Mouse (Mus musculus) liver, adult 2 months (tissue): ENCODE results near the gene Rbms1. TPM values are rescaled to one million over a fixed set of nuclear protein-coding genes. Genes with fewer than 3 reads are reported as not detected.
A peak's percentile ranks its signal among the peaks of the same experiment; 100 is the strongest.

Experiments
- DNase-seq: peaks from one replicate; pipeline ENCODE4 v3.0.0-alpha.2; 2011; ENCODE audit warnings: low read depth, low spot score; ENCODE audit errors: extremely low read depth
- H3K27ac ChIP-seq: fragments of 200-500 bp; replicated peaks from 2 replicates; pipeline ENCODE4 v1.5.1; 2012; ENCODE audit warnings: low read depth, mild to moderate bottlenecking, control low read depth, inconsistent platforms, low read length; ENCODE audit not compliant: insufficient read depth
- H3K27me3 ChIP-seq: fragments of 200-500 bp; 2 replicates; pipeline ENCODE4 v1.6.1; 2012; ENCODE audit warnings: mild to moderate bottlenecking, moderate library complexity, low read length, inconsistent platforms; ENCODE audit not compliant: control insufficient read depth, insufficient read depth
- H3K36me3 ChIP-seq: fragments of 200-500 bp; 2 replicates; pipeline ENCODE4 v1.6.1; 2012; ENCODE audit warnings: low read length, inconsistent platforms; ENCODE audit not compliant: control insufficient read depth, insufficient read depth
- H3K4me1 ChIP-seq: fragments of 200-500 bp; 2 replicates; pipeline ENCODE4 v1.6.1; 2011; ENCODE audit warnings: low read length; ENCODE audit not compliant: control insufficient read depth, insufficient read depth
- H3K4me3 ChIP-seq: fragments of 200-500 bp; 2 replicates; pipeline ENCODE4 v1.5.1; 2011; ENCODE audit warnings: low read depth, mild to moderate bottlenecking, control low read depth, low read length, moderate library complexity; ENCODE audit not compliant: insufficient read depth
- H3K79me2 ChIP-seq: fragments of 200-500 bp; 2 replicates; pipeline ENCODE4 v1.6.1; 2012; ENCODE audit warnings: inconsistent platforms, mild to moderate bottlenecking, low read length, moderate library complexity; ENCODE audit not compliant: control insufficient read depth, insufficient read depth
- H3K9ac ChIP-seq: fragments of 200-500 bp; 2 replicates; pipeline ENCODE4 v1.6.1; 2012; ENCODE audit warnings: low read depth, mild to moderate bottlenecking, control low read depth, inconsistent platforms, low read length
- CTCF ChIP-seq: fragments of 200-500 bp; IDR thresholded peaks from 2 replicates; pipeline ENCODE4 v1.5.1; 2011; ENCODE audit warnings: low read depth, low read length, control low read depth
- POLR2A ChIP-seq: fragments of 200-500 bp; IDR thresholded peaks from 2 replicates; pipeline ENCODE4 v1.6.1; 2011; ENCODE audit warnings: low read length, control low read depth; ENCODE audit not compliant: insufficient read depth; ENCODE audit errors: extremely low read depth
- WGBS: fragments of 180-500 bp; shearing (Covaris S2); methylation state at CpG from one replicate; pipeline ENCODE4 v1.1.7; 2018; 5-methylcytosine and 5-hydroxymethylcytosine counted together
- polyA plus RNA-seq: library from polyadenylated mRNA; depleted of rRNA; stranded (reverse); fragments of >200 nt; gene quantifications from 2 replicates; pipeline ENCODE4 v1.2.3, GENCODE M21; 2012
- total RNA-seq: library from RNA; depleted of rRNA; stranded (reverse); fragments of >200 nt; gene quantifications from 2 replicates; pipeline ENCODE4 v1.2.3, GENCODE M21; 2014

Rbms1 gene
- total and polyA plus RNA-seq, 2 experiments = 25.8 to 54.6 TPM

DNA sequence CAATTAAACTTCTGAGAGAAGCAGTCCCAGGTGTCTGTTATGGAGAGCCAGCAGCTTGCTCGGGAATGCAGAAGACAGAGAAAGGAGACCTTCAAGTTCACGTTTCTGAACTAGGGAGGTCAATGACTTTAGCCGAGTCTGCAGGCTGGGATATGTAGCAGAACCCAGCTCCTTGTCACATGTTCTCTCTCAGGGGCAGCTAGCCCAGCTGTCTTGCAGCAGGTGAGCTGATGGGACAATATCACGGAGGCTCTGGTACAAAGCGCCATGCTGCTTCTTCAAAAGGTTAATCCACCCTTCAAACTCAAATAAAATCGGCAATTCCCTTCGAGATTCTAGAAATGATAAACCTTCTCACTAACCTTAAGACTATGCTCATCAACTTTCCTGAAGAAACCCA lies 158.2 kb downstream of the Rbms1 start:
- no peak overlapping the region for H3K4me3 ChIP-seq
- 74% methylated on average over 7 of the region's 7 CpGs for WGBS
- H3K36me3 ChIP-seq = no peaks in the 10 kb centered on the region
- no peak overlapping the region for H3K9ac ChIP-seq
- H3K27ac ChIP-seq = no peak overlapping the region
- H3K27me3 ChIP-seq = no peaks in the 10 kb centered on the region
- H3K79me2 ChIP-seq = peaks cover 3% of the 10 kb centered on the region; the same call in 1 of the 2 replicates
- peaks cover 43% of the 10 kb centered on the region for H3K4me1 ChIP-seq
- TF ChIP-seq POLR2A (no peak), CTCF (no peak)
- DNase-seq = no peak

DNA sequence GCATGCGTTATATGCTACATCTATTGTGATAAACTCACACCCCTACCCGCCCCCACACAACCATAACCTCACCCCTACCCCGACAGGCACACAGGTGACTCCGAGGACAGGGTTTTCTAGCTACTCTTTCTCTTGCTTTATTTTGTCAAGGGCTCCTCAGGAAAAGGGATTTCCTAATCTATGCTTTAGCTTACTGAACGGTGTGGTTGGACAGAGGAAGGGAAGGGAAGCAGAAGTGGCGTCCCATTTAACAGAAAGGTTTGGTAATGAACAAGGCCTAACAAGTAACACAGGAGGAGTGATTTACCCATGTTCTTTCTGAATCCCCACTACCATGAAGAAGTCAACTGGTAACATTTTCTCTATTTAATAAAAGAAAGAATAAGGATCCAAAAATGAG lies 159.6 kb downstream of the Rbms1 start:
- Histone ChIP-seq H3K4me1 (peaks cover 40% of the 10 kb centered on the region), H3K27ac (no peak overlapping the region), H3K9ac (no peak overlapping the region), H3K79me2 (peaks cover 3% of the 10 kb centered on the region; the same call in 1 of the 2 replicates), H3K36me3 (no peaks in the 10 kb centered on the region), H3K4me3 (no peak overlapping the region), H3K27me3 (no peaks in the 10 kb centered on the region)
- 59% methylated on average over 6 of the region's 6 CpGs for WGBS
- DNase-seq = no peak
- TF ChIP-seq CTCF = no peak
- no peak for TF ChIP-seq POLR2A

DNA sequence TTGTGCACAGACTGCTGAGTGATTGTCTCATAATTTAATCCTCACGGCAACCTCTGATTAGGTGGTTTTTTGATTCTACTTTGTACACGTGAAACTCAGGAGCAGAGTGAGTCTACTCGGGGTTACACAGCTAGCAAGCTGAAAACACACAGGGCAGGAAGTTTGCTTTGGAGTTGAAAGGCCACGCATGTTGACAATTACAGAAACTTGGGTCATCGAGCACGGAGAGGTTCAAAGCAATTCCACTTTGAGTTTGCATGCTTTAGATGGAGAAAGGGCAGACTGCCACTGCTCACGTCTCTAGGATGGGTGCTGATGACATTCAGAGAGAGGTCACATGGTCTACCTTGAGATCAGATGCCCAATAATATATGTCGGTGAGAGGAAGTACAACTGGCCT lies 160.2 kb downstream of the Rbms1 start:
- H3K27ac ChIP-seq = peak overlapping the region; percentile 61
- TF ChIP-seq CTCF = no peak
- TF ChIP-seq POLR2A = no peak
- H3K27me3 ChIP-seq = no peaks in the 10 kb centered on the region
- H3K36me3 ChIP-seq = no peaks in the 10 kb centered on the region
- peaks cover 37% of the 10 kb centered on the region for H3K4me1 ChIP-seq
- H3K9ac ChIP-seq = no peak overlapping the region
- 6% methylated on average over 8 of the region's 8 CpGs for WGBS
- no peak overlapping the region for H3K4me3 ChIP-seq
- peaks cover 3% of the 10 kb centered on the region; the same call in 1 of the 2 replicates for H3K79me2 ChIP-seq
- peak; percentile 99 for DNase-seq

DNA sequence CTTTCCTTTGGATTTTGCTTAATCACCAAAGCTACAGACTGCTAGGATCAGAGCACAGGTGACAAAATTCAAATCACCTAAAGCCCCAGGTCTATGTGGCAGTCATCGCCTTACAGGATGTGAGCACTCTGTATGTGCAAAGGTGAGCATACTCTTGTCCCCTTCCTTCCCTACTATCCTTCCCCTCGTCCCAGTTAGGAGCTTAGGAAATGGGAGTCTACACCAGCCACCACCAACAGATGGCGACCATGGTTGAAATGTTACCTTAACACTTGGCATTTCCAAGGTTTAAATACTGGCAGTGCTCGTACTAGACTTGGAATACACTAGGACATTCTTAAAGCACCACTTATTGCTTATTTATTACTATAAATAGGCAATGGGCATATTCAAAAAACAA lies 160.8 kb downstream of the Rbms1 start:
- peaks cover 3% of the 10 kb centered on the region; the same call in 1 of the 2 replicates for H3K79me2 ChIP-seq
- peak overlapping the region; percentile 37; the same call in 1 of the 2 replicates for H3K9ac ChIP-seq
- no peak overlapping the region for H3K4me3 ChIP-seq
- 12% methylated on average over 4 of the region's 4 CpGs for WGBS
- H3K36me3 ChIP-seq = no peaks in the 10 kb centered on the region
- peaks cover 32% of the 10 kb centered on the region for H3K4me1 ChIP-seq
- TF ChIP-seq CTCF = peak; percentile 40; the same call in 1 of the 2 replicates
- TF ChIP-seq POLR2A = no peak
- peak; percentile 75 for DNase-seq
- H3K27me3 ChIP-seq = no peaks in the 10 kb centered on the region
- H3K27ac ChIP-seq = peak overlapping the region; percentile 61

DNA sequence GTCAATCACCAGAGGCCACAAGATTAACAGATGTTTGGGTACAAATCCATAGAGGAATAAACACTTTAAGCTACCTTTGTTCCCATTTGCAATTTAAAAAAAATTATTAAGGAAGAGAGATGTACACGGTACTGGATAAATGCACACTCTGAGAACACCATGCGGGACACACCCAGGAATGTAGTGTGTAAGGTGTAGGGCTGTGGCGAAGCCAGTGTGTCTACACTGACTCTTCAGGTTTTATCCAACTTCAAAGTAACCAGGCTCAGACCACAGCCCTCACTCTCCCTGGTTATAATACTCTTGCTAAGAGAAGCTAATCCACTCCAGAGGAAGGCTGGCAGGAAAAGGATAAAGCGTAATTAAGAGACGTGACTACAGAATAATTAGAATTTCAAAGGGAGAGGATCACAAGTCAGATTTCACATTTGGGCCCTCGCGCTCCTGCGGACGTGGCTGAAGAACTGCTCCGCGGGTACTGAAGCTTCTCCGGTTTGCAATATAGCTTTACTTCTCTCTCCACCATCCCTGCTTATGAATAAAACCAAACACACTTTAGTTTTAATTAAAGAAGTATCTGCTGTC lies 161.3 kb downstream of the Rbms1 start:
- 63% methylated on average over 12 of the region's 12 CpGs for WGBS
- Histone ChIP-seq H3K4me3 (0 out of 2 replicates have a peak overlapping the region, but pooled peaks have one; percentile 46), H3K27ac (peak overlapping the region; percentile 79), H3K36me3 (no peaks in the 10 kb centered on the region), H3K9ac (peak overlapping the region; percentile 46), H3K79me2 (peaks cover 3% of the 10 kb centered on the region; the same call in 1 of the 2 replicates), H3K27me3 (no peaks in the 10 kb centered on the region), H3K4me1 (peaks cover 33% of the 10 kb centered on the region)
- TF ChIP-seq CTCF = no peak
- no peak for TF ChIP-seq POLR2A
- DNase-seq = no peak

DNA sequence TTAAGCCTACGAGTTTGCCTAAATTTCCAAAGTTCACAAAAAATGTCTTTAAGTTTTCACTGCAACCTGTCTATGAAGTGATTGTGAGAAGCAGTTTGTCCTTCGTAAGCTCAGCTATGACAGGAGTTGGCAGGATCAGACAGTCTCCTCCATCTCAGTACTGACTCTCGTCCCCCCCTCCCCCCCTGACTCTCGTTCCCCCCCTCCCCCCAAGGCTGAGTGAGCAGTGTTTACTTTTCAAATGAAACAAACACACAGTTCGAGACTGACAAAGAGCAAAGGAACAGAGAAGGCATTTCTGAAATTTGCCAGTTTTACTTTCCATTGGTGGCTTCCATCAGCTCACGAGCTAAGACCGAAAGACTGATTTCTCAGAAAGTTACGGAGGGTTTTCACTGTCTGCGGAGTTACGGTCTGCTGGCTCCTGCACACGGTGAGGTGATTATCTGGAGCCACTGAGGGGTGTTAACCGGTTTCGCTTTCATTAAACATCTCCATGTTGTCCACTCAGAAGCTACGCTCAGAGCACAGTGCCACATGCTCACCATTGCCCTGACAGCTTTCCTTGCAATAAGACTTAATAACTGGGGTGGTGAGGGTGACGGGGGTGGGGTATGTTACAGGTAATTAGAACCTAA lies 162.0 kb downstream of the Rbms1 start:
- DNase-seq = peak; percentile 79
- 19% methylated on average over 15 of the region's 15 CpGs for WGBS
- Histone ChIP-seq H3K9ac (peak overlapping the region; percentile 46), H3K27me3 (no peaks in the 10 kb centered on the region), H3K4me1 (peaks cover 35% of the 10 kb centered on the region), H3K79me2 (peaks cover 3% of the 10 kb centered on the region; the same call in 1 of the 2 replicates), H3K36me3 (peaks cover 4% of the 10 kb centered on the region; the same call in 1 of the 2 replicates), H3K4me3 (peak overlapping the region; percentile 46), H3K27ac (peak overlapping the region; percentile 79)
- TF ChIP-seq CTCF = no peak
- TF ChIP-seq POLR2A = no peak
